Mouse (Mus musculus): ENCODE measurements around the gene Mrpl54. TPM values are rescaled to one million over a fixed set of nuclear protein-coding genes. Genes with fewer than 3 reads are reported as not detected.

Gene Mrpl54
- 4.6 TPM for polyA plus RNA-seq (2014; fragmentation: Illumina TruSeq; extraction: RNeasy Lipid Tissue Mini Kit (QIAGEN cat#74804); ENCODE audit: low read depth, low replicate concordance)

DNA sequence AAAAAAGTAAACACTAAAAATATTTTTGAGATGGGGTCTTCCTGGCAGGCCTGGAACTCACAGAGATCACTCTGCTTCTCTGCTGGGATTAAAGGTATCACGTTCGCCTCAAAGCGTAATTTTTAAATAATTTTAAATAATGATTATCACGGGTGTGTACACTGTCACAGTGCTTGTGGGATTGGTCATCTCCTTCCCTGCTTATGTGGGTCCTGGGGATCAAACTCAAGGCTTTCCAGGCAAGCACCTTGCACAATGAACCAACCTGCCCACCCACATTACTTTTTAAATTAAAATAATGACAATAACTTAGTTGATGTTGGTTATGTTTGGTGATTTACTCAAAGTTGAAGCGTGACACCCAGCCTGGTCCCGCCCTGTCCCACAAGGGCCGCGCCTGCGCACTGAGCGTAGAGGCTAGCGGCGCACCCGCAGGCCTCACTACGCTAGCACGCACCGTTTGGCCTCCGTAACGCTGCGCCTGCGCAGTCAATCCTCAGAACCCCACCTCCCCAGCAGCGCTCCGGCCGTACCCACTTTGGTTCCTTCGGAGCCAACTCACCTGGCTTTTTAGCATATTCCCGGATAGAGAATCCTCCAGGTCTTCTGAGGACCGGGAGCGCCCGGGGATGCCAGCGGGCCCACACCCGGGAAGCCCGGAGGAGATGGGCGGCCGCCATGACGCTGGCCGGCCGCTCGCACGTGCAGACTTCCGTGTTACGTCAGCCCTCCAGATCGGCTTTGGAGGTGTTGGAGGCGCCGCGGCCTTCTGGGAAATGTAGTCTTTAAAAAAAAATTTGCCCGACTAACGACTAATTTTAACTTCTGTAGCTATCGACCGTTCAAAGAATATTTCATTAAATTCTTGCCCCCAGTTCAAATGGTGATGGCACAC lies at the start of gene Mrpl54, which contains the start of gene Apba3:
TSS of gene Mrpl54 (minus strand) at position 724 of the 895 bp plus-strand sequence.
TSS of gene Apba3 (plus strand) at position 750 of the 895 bp plus-strand sequence.

DNA sequence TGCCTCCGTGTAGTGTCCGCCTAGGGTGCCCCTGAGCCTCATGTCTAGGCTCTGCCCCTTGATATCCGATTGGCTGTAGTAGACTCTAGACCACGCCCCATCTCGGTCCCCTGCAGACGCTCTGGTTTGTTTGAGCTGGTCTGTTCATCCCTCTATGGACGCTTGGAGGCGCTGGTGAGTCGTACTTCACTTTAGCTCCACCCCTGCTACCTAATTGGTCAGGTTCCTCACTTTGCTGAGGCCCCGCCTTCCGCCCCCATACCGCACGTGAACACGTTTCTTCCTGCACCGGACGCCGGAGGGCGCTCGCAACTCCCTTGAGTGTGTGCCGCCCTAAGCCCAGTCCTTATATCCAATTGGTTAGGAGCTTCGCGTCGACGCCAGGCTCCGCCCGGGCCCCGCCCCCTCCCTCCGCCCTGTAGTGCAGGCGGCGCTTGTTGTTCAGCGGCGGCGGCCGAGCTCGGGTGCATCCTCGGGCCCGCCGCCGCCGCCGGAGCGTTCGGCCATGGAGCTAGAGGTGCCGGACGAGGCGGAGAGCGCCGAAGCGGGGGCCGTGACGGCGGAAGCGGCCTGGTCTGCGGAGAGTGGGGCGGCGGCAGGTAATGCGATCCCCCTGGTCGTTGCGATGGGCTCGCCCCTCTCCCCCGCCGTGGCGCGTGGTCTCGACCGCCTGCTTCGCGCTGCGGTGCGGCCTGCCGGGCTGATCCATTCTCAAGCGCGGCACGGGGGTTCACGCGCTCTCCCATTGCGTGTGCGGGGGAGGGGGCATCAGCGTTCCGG lies 26.0 kb upstream of the Mrpl54 start, which contains the start of gene Pip5k1c:
TSS of gene Pip5k1c (plus strand) at position 410 of the 780 bp plus-strand sequence.

DNA sequence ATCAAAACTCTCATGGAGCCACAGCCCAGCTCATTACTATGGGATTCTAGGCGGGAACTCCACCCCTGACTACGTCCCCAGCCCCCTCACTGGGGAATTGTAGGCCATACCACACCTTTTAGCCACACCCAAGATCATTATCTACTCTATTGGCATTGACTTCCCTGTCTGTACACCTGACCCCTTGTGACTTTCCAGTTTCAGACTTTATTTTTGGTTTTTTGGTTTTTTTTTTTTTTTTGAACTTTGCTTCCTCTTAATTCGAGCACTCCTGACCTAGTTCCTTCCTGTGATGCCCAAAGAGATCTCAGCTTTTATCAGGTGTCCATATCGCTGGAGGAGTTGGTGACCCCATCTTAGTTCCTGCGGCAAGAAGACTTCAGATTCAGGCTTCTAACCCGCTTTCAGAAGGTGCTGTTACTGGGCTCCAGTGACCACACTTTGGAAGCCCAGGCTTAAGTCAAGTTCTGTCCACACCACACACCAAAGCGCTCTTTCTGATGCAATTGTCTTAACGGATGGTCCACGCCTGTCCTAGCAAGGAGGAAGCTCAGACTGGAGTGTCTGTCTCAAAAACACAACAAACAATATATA lies 24.9 kb upstream of the Mrpl54 start, which contains the start of gene Tjp3:
TSS of gene Tjp3 (minus strand) at position 71 of the 594 bp plus-strand sequence.

DNA sequence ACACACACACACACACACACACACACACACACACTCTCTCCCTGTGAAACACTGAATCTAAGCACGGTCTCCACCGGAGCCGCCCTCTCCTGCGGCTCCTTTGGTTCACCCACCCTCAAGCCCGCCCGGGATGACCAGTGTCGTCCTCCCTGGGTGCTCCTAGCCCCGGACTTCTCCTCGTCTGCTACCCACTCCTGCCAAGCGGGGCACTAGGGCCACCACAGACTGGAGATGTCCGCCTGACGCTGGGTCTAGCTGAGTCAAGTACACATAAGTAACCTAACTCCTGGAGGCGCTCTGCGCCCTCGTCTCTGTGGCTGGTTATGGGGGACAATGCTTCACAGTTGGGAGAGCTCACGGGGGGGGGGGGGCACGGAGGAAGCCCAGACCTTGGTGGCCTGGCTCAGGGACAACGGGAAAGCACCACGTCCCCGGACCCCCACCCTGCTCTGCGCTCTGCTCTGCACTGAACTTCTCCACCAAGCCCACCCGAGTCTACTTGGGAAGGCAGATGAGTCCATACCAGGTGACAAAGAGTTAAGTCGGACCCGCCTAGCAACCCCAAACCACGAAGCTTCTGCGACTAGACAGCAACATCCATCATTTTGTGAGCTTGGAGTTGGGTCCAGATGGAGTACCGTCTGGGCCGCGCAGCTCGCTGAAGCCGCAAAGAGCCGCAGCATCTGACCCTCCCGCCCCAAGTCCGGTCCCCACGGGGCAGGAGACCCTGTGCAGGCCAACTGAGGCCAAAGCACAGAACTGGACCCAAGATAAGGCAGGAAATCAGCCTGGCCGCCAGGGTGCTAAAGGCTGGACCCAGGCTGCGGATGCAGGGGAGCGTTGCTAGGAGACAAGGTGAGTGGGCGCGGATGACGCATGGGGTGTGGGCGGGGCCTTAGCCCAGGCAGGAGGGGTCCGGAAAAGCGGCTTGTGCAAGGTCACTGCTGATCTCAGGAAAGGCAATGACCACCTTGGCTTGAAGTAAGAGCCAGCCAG lies 14.0 kb downstream of the Mrpl54 start, which contains the start of gene Matk:
TSS of gene Matk (plus strand) at position 512 of the 996 bp plus-strand sequence.

DNA sequence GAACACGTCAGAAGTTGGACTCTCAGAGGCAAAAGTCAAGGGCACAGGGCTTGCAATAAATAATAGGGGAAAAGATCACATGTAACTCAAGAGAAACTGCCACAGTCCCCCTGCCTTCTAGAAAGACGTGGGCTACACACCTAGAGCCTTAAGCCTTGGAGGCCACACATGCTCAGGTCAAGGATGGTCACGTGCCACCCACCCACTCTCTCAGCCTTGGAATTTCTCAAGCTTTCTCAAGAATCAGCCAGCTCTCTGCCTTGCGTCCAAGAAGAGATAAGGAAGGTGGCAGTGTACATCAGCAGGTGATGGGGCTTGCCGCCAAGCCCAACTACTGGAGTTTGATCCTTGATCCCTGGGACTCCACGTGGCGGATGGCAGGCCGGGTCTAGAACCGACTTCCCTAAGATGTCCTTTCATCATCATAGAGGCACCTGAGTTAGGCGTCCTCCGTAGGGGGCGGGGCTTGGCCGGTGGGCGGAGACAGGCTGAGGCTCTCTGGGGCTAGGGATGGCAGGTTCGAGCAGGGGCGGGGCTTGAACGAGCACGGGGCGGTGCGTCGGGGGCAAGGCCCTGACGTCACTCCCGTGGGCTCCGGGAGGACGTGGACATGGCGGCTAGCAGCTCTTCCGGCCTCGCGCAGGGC lies 34.0 kb downstream of the Mrpl54 start, which contains the start of gene Zfr2:
TSS of gene Zfr2 (plus strand) at position 576 of the 646 bp plus-strand sequence.

DNA sequence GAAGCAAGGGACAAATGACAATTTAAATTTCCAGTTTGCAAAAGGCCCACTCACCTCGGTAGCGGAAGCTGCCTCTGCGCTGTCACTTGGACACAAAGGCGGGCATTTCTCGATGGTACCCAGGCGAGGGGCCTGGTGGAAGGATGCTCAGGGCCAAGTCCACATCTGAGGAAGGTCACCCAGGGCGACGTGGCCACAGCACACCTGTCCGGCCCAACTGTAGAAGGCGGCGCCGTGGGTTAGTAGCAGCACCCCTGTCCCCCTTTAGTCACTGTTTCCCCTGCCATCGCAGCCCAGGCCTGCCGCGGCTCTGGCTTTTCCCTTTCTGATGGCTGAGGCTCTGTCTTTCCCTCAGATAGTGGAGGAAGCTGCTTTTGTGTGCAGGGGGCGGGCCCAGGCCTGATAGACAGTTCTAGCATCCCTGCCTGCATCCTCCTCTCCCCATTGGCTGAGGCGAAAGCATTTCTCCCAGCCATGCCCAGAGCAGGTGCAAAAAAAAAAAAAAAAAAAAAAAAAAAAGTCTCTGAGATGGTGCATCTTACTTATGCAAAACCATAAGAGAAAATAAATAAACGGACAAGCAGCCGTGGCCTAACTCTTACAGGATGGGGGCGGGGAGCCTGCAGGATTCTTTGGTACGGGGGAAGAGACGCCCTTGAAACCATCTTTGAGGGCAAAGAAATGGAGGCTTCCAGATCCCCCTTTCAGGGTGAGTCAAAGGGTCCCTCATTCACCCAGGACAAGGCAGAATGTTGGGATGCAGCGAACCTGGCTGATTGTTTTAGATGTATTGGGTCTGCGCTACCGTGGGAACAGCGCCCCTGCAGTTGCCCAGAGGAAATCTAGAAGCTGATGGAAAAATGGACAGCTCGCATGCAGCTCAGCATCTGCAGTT lies 36.0 kb downstream of the Mrpl54 start, which contains the start of gene Atcay:
TSS of gene Atcay (minus strand) at position 396 of the 895 bp plus-strand sequence.

Other genes starting within 250 kb of the Mrpl54 start
- gene Diras1, start 241.3 kb downstream of the Mrpl54 start, polyA plus RNA-seq (2014; fragmentation: Illumina TruSeq; extraction: RNeasy Lipid Tissue Mini Kit (QIAGEN cat#74804); ENCODE audit: low read depth, low replicate concordance), result not detected
- gene Slc39a3, start 229.5 kb downstream of the Mrpl54 start, polyA plus RNA-seq (2014; fragmentation: Illumina TruSeq; extraction: RNeasy Lipid Tissue Mini Kit (QIAGEN cat#74804); ENCODE audit: low read depth, low replicate concordance), result 0.29 TPM
- 2.6 TPM for gene Sgta, start 206.8 kb downstream of the Mrpl54 start, polyA plus RNA-seq (2014; fragmentation: Illumina TruSeq; extraction: RNeasy Lipid Tissue Mini Kit (QIAGEN cat#74804); ENCODE audit: low read depth, low replicate concordance)
- gene Thop1, start 196.9 kb downstream of the Mrpl54 start, polyA plus RNA-seq (2014; fragmentation: Illumina TruSeq; extraction: RNeasy Lipid Tissue Mini Kit (QIAGEN cat#74804); ENCODE audit: low read depth, low replicate concordance), result 0.37 TPM
- 52.3 TPM for gene Creb3l3, start 168.1 kb downstream of the Mrpl54 start, polyA plus RNA-seq (2014; fragmentation: Illumina TruSeq; extraction: RNeasy Lipid Tissue Mini Kit (QIAGEN cat#74804); ENCODE audit: low read depth, low replicate concordance)
- gene Map2k2, start 161.0 kb downstream of the Mrpl54 start, polyA plus RNA-seq (2014; fragmentation: Illumina TruSeq; extraction: RNeasy Lipid Tissue Mini Kit (QIAGEN cat#74804); ENCODE audit: low read depth, low replicate concordance), result 3.6 TPM
- 6.0 TPM for gene Zbtb7a, start 131.7 kb downstream of the Mrpl54 start, polyA plus RNA-seq (2014; fragmentation: Illumina TruSeq; extraction: RNeasy Lipid Tissue Mini Kit (QIAGEN cat#74804); ENCODE audit: low read depth, low replicate concordance)
- 0.61 TPM for gene Pias4, start 99.0 kb downstream of the Mrpl54 start, polyA plus RNA-seq (2014; fragmentation: Illumina TruSeq; extraction: RNeasy Lipid Tissue Mini Kit (QIAGEN cat#74804); ENCODE audit: low read depth, low replicate concordance)
- gene Eef2, start 90.3 kb downstream of the Mrpl54 start, polyA plus RNA-seq (2014; fragmentation: Illumina TruSeq; extraction: RNeasy Lipid Tissue Mini Kit (QIAGEN cat#74804); ENCODE audit: low read depth, low replicate concordance), result 34.4 TPM
- gene Dapk3, start 83.9 kb downstream of the Mrpl54 start, polyA plus RNA-seq (2014; fragmentation: Illumina TruSeq; extraction: RNeasy Lipid Tissue Mini Kit (QIAGEN cat#74804); ENCODE audit: low read depth, low replicate concordance), result not detected
- not detected for gene 4930442H23Rik, start 83.1 kb downstream of the Mrpl54 start, polyA plus RNA-seq (2014; fragmentation: Illumina TruSeq; extraction: RNeasy Lipid Tissue Mini Kit (QIAGEN cat#74804); ENCODE audit: low read depth, low replicate concordance)
- gene Nmrk2, start 64.9 kb downstream of the Mrpl54 start, polyA plus RNA-seq (2014; fragmentation: Illumina TruSeq; extraction: RNeasy Lipid Tissue Mini Kit (QIAGEN cat#74804); ENCODE audit: low read depth, low replicate concordance), result not detected
- not detected for gene Atcay, start 36.1 kb downstream of the Mrpl54 start, polyA plus RNA-seq (2014; fragmentation: Illumina TruSeq; extraction: RNeasy Lipid Tissue Mini Kit (QIAGEN cat#74804); ENCODE audit: low read depth, low replicate concordance)
- not detected for gene Zfr2, start 33.8 kb downstream of the Mrpl54 start, polyA plus RNA-seq (2014; fragmentation: Illumina TruSeq; extraction: RNeasy Lipid Tissue Mini Kit (QIAGEN cat#74804); ENCODE audit: low read depth, low replicate concordance)
- not detected for gene Matk, start 14.0 kb downstream of the Mrpl54 start, polyA plus RNA-seq (2014; fragmentation: Illumina TruSeq; extraction: RNeasy Lipid Tissue Mini Kit (QIAGEN cat#74804); ENCODE audit: low read depth, low replicate concordance)
- 1.1 TPM for gene Apba3, start within 50 bp of the Mrpl54 start, polyA plus RNA-seq (2014; fragmentation: Illumina TruSeq; extraction: RNeasy Lipid Tissue Mini Kit (QIAGEN cat#74804); ENCODE audit: low read depth, low replicate concordance)
- gene Tjp3, start 24.6 kb upstream of the Mrpl54 start, polyA plus RNA-seq (2014; fragmentation: Illumina TruSeq; extraction: RNeasy Lipid Tissue Mini Kit (QIAGEN cat#74804); ENCODE audit: low read depth, low replicate concordance), result 1.4 TPM
- 1.0 TPM for gene Pip5k1c, start 26.0 kb upstream of the Mrpl54 start, polyA plus RNA-seq (2014; fragmentation: Illumina TruSeq; extraction: RNeasy Lipid Tissue Mini Kit (QIAGEN cat#74804); ENCODE audit: low read depth, low replicate concordance)
- gene Cactin, start 54.2 kb upstream of the Mrpl54 start, polyA plus RNA-seq (2014; fragmentation: Illumina TruSeq; extraction: RNeasy Lipid Tissue Mini Kit (QIAGEN cat#74804); ENCODE audit: low read depth, low replicate concordance), result 0.24 TPM
- not detected for gene Tbxa2r, start 61.8 kb upstream of the Mrpl54 start, polyA plus RNA-seq (2014; fragmentation: Illumina TruSeq; extraction: RNeasy Lipid Tissue Mini Kit (QIAGEN cat#74804); ENCODE audit: low read depth, low replicate concordance)
- gene Gipc3, start 76.3 kb upstream of the Mrpl54 start, polyA plus RNA-seq (2014; fragmentation: Illumina TruSeq; extraction: RNeasy Lipid Tissue Mini Kit (QIAGEN cat#74804); ENCODE audit: low read depth, low replicate concordance), result not detected
- gene Hmg20b, start 83.5 kb upstream of the Mrpl54 start, polyA plus RNA-seq (2014; fragmentation: Illumina TruSeq; extraction: RNeasy Lipid Tissue Mini Kit (QIAGEN cat#74804); ENCODE audit: low read depth, low replicate concordance), result 4.2 TPM
- gene Mfsd12, start 90.6 kb upstream of the Mrpl54 start, polyA plus RNA-seq (2014; fragmentation: Illumina TruSeq; extraction: RNeasy Lipid Tissue Mini Kit (QIAGEN cat#74804); ENCODE audit: low read depth, low replicate concordance), result 0.24 TPM
- not detected for gene 4930404N11Rik, start 98.9 kb upstream of the Mrpl54 start, polyA plus RNA-seq (2014; fragmentation: Illumina TruSeq; extraction: RNeasy Lipid Tissue Mini Kit (QIAGEN cat#74804); ENCODE audit: low read depth, low replicate concordance)
- gene Fzr1, start 111.6 kb upstream of the Mrpl54 start, polyA plus RNA-seq (2014; fragmentation: Illumina TruSeq; extraction: RNeasy Lipid Tissue Mini Kit (QIAGEN cat#74804); ENCODE audit: low read depth, low replicate concordance), result 0.34 TPM
- gene Dohh, start 117.5 kb upstream of the Mrpl54 start, polyA plus RNA-seq (2014; fragmentation: Illumina TruSeq; extraction: RNeasy Lipid Tissue Mini Kit (QIAGEN cat#74804); ENCODE audit: low read depth, low replicate concordance), result not detected
- gene Gm48551, start 117.5 kb upstream of the Mrpl54 start, polyA plus RNA-seq (2014; fragmentation: Illumina TruSeq; extraction: RNeasy Lipid Tissue Mini Kit (QIAGEN cat#74804); ENCODE audit: low read depth, low replicate concordance), result not detected
- not detected for gene Gm48552, start 122.1 kb upstream of the Mrpl54 start, polyA plus RNA-seq (2014; fragmentation: Illumina TruSeq; extraction: RNeasy Lipid Tissue Mini Kit (QIAGEN cat#74804); ENCODE audit: low read depth, low replicate concordance)
- gene Smim24, start 126.1 kb upstream of the Mrpl54 start, polyA plus RNA-seq (2014; fragmentation: Illumina TruSeq; extraction: RNeasy Lipid Tissue Mini Kit (QIAGEN cat#74804); ENCODE audit: low read depth, low replicate concordance), result not detected
- 14.6 TPM for gene Nfic, start 188.7 kb upstream of the Mrpl54 start, polyA plus RNA-seq (2014; fragmentation: Illumina TruSeq; extraction: RNeasy Lipid Tissue Mini Kit (QIAGEN cat#74804); ENCODE audit: low read depth, low replicate concordance)
- not detected for gene Celf5, start 215.8 kb upstream of the Mrpl54 start, polyA plus RNA-seq (2014; fragmentation: Illumina TruSeq; extraction: RNeasy Lipid Tissue Mini Kit (QIAGEN cat#74804); ENCODE audit: low read depth, low replicate concordance)
- 1.6 TPM for gene Ncln, start 229.5 kb upstream of the Mrpl54 start, polyA plus RNA-seq (2014; fragmentation: Illumina TruSeq; extraction: RNeasy Lipid Tissue Mini Kit (QIAGEN cat#74804); ENCODE audit: low read depth, low replicate concordance)
- not detected for gene S1pr4, start 233.2 kb upstream of the Mrpl54 start, polyA plus RNA-seq (2014; fragmentation: Illumina TruSeq; extraction: RNeasy Lipid Tissue Mini Kit (QIAGEN cat#74804); ENCODE audit: low read depth, low replicate concordance)